Mouse (Mus musculus): ENCODE data around the gene Otop3.

The Otop3 gene

GRCm38 (mm10) chr11:115334531-115334930 is at the start of gene Otop3:
Otop3 (plus strand) TSS chr11:115334731.
- no peak for DNase-seq (ENCODE audit: low spot score in 2 of 2)

- DNase-seq (ENCODE audit: low spot score in 2 of 2): no peak
Measured at GRCm38 (mm10) chr11:115285282-115285681, 49.2 kb upstream of the Otop3 start.

GRCm38 (mm10) chr11:115286201-115286993 is 48.1 kb upstream of the Otop3 start:
- no peak for DNase-seq (ENCODE audit: low spot score in 2 of 2)

GRCm38 (mm10) chr11:115287386-115287785 is 47.1 kb upstream of the Otop3 start:
- DNase-seq (ENCODE audit: low spot score in 2 of 2): no peak

- DNase-seq (ENCODE audit: low spot score in 2 of 2): no peak
Measured at GRCm38 (mm10) chr11:115288305-115288704, 46.2 kb upstream of the Otop3 start.

GRCm38 (mm10) chr11:115289885-115290284 is 44.6 kb upstream of the Otop3 start:
- DNase-seq (ENCODE audit: low spot score in 2 of 2): no peak

- DNase-seq (ENCODE audit: low spot score in 2 of 2): no peak
Measured at GRCm38 (mm10) chr11:115290314-115290713, 44.2 kb upstream of the Otop3 start.

GRCm38 (mm10) chr11:115290919-115291318 is 43.6 kb upstream of the Otop3 start:
- no peak for DNase-seq (ENCODE audit: low spot score in 2 of 2)

GRCm38 (mm10) chr11:115291503-115291902 is 43.0 kb upstream of the Otop3 start:
- no peak for DNase-seq (ENCODE audit: low spot score in 2 of 2)

GRCm38 (mm10) chr11:115292631-115293375 is 41.7 kb upstream of the Otop3 start:
- no peak for DNase-seq (ENCODE audit: low spot score in 2 of 2)

- no peak for DNase-seq (ENCODE audit: low spot score in 2 of 2)
Measured at GRCm38 (mm10) chr11:115295939-115296338, 38.6 kb upstream of the Otop3 start.

GRCm38 (mm10) chr11:115296471-115297210 is 37.9 kb upstream of the Otop3 start:
- DNase-seq (ENCODE audit: low spot score in 2 of 2): no peak

GRCm38 (mm10) chr11:115297214-115297826 is 37.2 kb upstream of the Otop3 start, which contains the start of gene Fads6:
Fads6 (minus strand) TSS chr11:115297663.
- DNase-seq (ENCODE audit: low spot score in 2 of 2): peak in 1 of 2 experiments; percentile 60

- DNase-seq (ENCODE audit: low spot score in 2 of 2): no peak
Measured at GRCm38 (mm10) chr11:115298160-115298559, 36.4 kb upstream of the Otop3 start.

- DNase-seq (ENCODE audit: low spot score in 2 of 2): no peak
Measured at GRCm38 (mm10) chr11:115300745-115301144, 33.8 kb upstream of the Otop3 start.

- DNase-seq (ENCODE audit: low spot score in 2 of 2): no peak
Measured at GRCm38 (mm10) chr11:115301351-115301750, 33.2 kb upstream of the Otop3 start.

- no peak for DNase-seq (ENCODE audit: low spot score in 2 of 2)
Measured at GRCm38 (mm10) chr11:115303167-115303566, 31.4 kb upstream of the Otop3 start.

- DNase-seq (ENCODE audit: low spot score in 2 of 2): no peak
Measured at GRCm38 (mm10) chr11:115306863-115307262, 27.7 kb upstream of the Otop3 start, which contains the start of gene Otop2. Otop2 (plus strand) TSS chr11:115307163.

- DNase-seq (ENCODE audit: low spot score in 2 of 2): no peak
Measured at GRCm38 (mm10) chr11:115308781-115309180, 25.8 kb upstream of the Otop3 start.

- DNase-seq (ENCODE audit: low spot score in 2 of 2): no peak
Measured at GRCm38 (mm10) chr11:115314249-115314648, 20.3 kb upstream of the Otop3 start.

GRCm38 (mm10) chr11:115317204-115317603 is 17.3 kb upstream of the Otop3 start:
- no peak for DNase-seq (ENCODE audit: low spot score in 2 of 2)
